23 mouse cellular contexts compared by ENCODE assay signal in genomic region chr19:24501525-24501924, GRCm38 (mm10). TPM values are rescaled to one million over a fixed set of nuclear protein-coding genes. Genes with fewer than 3 reads are reported as not detected.
DNase-seq lines count a peak whose midpoint lies in the region; ATAC-seq lines count a peak whose summit lies in the region.
"Had no signal": no experiment of that assay in that cellular context is flagged by ENCODE, and none has a peak within 500 bp of the region (broad histone marks: within the 10 kb centered on the region; RNA-seq: fewer than 3 reads in every experiment).

No protein-coding gene starts in this region.

- no peak overlapping the region for H3K9ac ChIP-seq in kidney, embryonic 15.5 days
- H3K9ac ChIP-seq in midbrain, embryonic 14.5 days (replicated peaks; ENCODE audit: low read length) = no peak overlapping the region
- H3K9ac ChIP-seq: forebrain, embryonic 13.5 days; hindbrain, embryonic 12.5 days; hindbrain, embryonic 15.5 days had no signal

- no peak overlapping the region for H3K27ac ChIP-seq in kidney, embryonic 15.5 days
- H3K27ac ChIP-seq in midbrain, embryonic 10.5 days (replicated peaks) = no peak overlapping the region
- H3K27ac ChIP-seq in midbrain, embryonic 14.5 days (replicated peaks; ENCODE audit: low read depth, low read length) = no peak overlapping the region
- H3K27ac ChIP-seq: forebrain, embryonic 10.5 days; forebrain, embryonic 13.5 days; hindbrain, embryonic 12.5 days; hindbrain, embryonic 15.5 days had no signal

- H3K4me2 ChIP-seq in kidney, embryonic 15.5 days = no peak overlapping the region
- no peak overlapping the region for H3K4me2 ChIP-seq in midbrain, embryonic 14.5 days (ENCODE audit: low read length)
- H3K4me2 ChIP-seq: forebrain, embryonic 13.5 days; hindbrain, embryonic 12.5 days; hindbrain, embryonic 15.5 days had no signal

- no peaks in the 10 kb centered on the region for H3K4me1 ChIP-seq in kidney, embryonic 15.5 days
- peaks cover 15% of the 10 kb centered on the region for H3K4me1 ChIP-seq in midbrain, embryonic 10.5 days
- no peaks in the 10 kb centered on the region for H3K4me1 ChIP-seq in midbrain, embryonic 14.5 days (ENCODE audit: control insufficient read depth, insufficient read depth, low read length)
- H3K4me1 ChIP-seq: forebrain, embryonic 13.5 days; hindbrain, embryonic 12.5 days; hindbrain, embryonic 15.5 days had no signal

- ATAC-seq in kidney, embryonic 15.5 days (replicated peaks; ENCODE audit: low FRiP score) = peak; percentile 49; the same call in 1 of the 2 replicates
- ATAC-seq in midbrain, embryonic 14.5 days (ENCODE audit: low FRiP score, low TSS enrichment) = no peak
- ATAC-seq: forebrain, embryonic 13.5 days; forebrain, embryonic 16.5 days; Patski had no signal

- no peaks in the 10 kb centered on the region for H3K36me3 ChIP-seq in kidney, embryonic 15.5 days
- no peaks in the 10 kb centered on the region for H3K36me3 ChIP-seq in midbrain, embryonic 10.5 days
- H3K36me3 ChIP-seq in midbrain, embryonic 14.5 days (ENCODE audit: control insufficient read depth, insufficient read depth, low read length) = no peaks in the 10 kb centered on the region
- H3K36me3 ChIP-seq: forebrain, embryonic 10.5 days; hindbrain, embryonic 12.5 days; hindbrain, embryonic 15.5 days had no signal

- no peak overlapping the region for H3K4me3 ChIP-seq in kidney, embryonic 15.5 days (replicated peaks)
- no peak overlapping the region for H3K4me3 ChIP-seq in midbrain, embryonic 10.5 days
- H3K4me3 ChIP-seq in midbrain, embryonic 14.5 days (replicated peaks; ENCODE audit: low read depth, low read length) = no peak overlapping the region
- H3K4me3 ChIP-seq: forebrain, embryonic 10.5 days; forebrain, embryonic 13.5 days; hindbrain, embryonic 12.5 days; hindbrain, embryonic 15.5 days had no signal

- DNase-seq in heart, adult 11 months = peak; percentile 71
- DNase-seq in heart, adult 9 months (ENCODE audit: low spot score in 2 of 2) = no peak
- no peak for DNase-seq in kidney, postnatal 36 days
- DNase-seq in midbrain, embryonic 10.5 days (ENCODE audit: low spot score) = peak; percentile 26
- no peak for DNase-seq in midbrain, embryonic 14.5 days
- DNase-seq in layer of hippocampus, adult 8-10 months (ENCODE audit: low spot score in 2 of 2) = no peak
- DNase-seq: adrenal gland, postnatal 10 days; adrenal gland, postnatal 36 days; B cell, adult 2 months; cerebellum, adult 18-20 months; cerebellum, adult 9-10 months; cerebellum, postnatal 14 days; gastrocnemius, postnatal 10 days; gastrocnemius, postnatal 36 days had no signal

- no peaks in the 10 kb centered on the region for H3K27me3 ChIP-seq in kidney, embryonic 15.5 days
- no peaks in the 10 kb centered on the region for H3K27me3 ChIP-seq in midbrain, embryonic 10.5 days (ENCODE audit: low read depth, poor library complexity, severe bottlenecking)
- H3K27me3 ChIP-seq in midbrain, embryonic 14.5 days (ENCODE audit: control insufficient read depth, insufficient read depth, low read length) = no peaks in the 10 kb centered on the region
- H3K27me3 ChIP-seq: CH12.LX; forebrain, embryonic 13.5 days; hindbrain, embryonic 12.5 days; hindbrain, embryonic 15.5 days had no signal

- H3K9me3 ChIP-seq in kidney, embryonic 15.5 days (replicated peaks) = no peaks in the 10 kb centered on the region
- H3K9me3 ChIP-seq in midbrain, embryonic 10.5 days (replicated peaks) = no peaks in the 10 kb centered on the region
- H3K9me3 ChIP-seq in midbrain, embryonic 14.5 days (ENCODE audit: control insufficient read depth, low read length) = no peaks in the 10 kb centered on the region; the same call in 1 of the 2 replicates
- H3K9me3 ChIP-seq: forebrain, embryonic 10.5 days; forebrain, embryonic 13.5 days; G1E; hindbrain, embryonic 12.5 days; hindbrain, embryonic 15.5 days had no signal

RNA-seq across cellular contexts. Expression of gene Fam122a, which starts 24.4 kb away (rescaled TPM):
- 48.0 and 49.7 TPM in 2 replicates for polyA plus RNA-seq in kidney, embryonic 15.5 days (2015; fragmentation: Nextera tagmentation; extraction: Ambion mirVana)
- polyA plus RNA-seq in midbrain, embryonic 10.5 days (2016; fragmentation: Nextera tagmentation; extraction: Ambion mirVana) = 48.6 and 49.8 TPM in 2 replicates
- 55.6 and 61.2 TPM in 2 replicates for polyA plus RNA-seq in midbrain, embryonic 14.5 days (2014; fragmentation: Nextera tagmentation; extraction: Ambion mirVana)
- 10 to 100 TPM; 27.1 to 30.4 (median 29.0) TPM for total RNA-seq in layer of hippocampus, adult 8-10 months (2022)

RNA-seq across cellular contexts. Expression of gene Pip5k1b, which starts 54.1 kb away (rescaled TPM):
- 2.6 and 2.9 TPM in 2 replicates for polyA plus RNA-seq in kidney, embryonic 15.5 days (2015; fragmentation: Nextera tagmentation; extraction: Ambion mirVana)
- polyA plus RNA-seq in midbrain, embryonic 10.5 days (2016; fragmentation: Nextera tagmentation; extraction: Ambion mirVana) = 2.4 TPM in 2 replicates
- polyA plus RNA-seq in midbrain, embryonic 14.5 days (2014; fragmentation: Nextera tagmentation; extraction: Ambion mirVana) = 1.4 and 2.1 TPM in 2 replicates
- 10 to 100 TPM; 51.7 to 64.3 (median 57.6) TPM for total RNA-seq in layer of hippocampus, adult 8-10 months (2022)

Comparison
In these comparisons a context has a peak if more than half of its experiments do, and no peak if none do; other contexts are left out.
1. DNase-seq: peak in heart, adult 11 months (single experiment) and midbrain, embryonic 10.5 days (single experiment); none in heart, adult 9 months (0 of 2), kidney, postnatal 36 days (0 of 2), midbrain, embryonic 14.5 days (single experiment) and layer of hippocampus, adult 8-10 months (0 of 2).